Mouse (Mus musculus) heart, postnatal 0 days (tissue): ENCODE results near the gene Prkaa2. TPM values are rescaled to one million over a fixed set of nuclear protein-coding genes. Genes with fewer than 3 reads are reported as not detected.

Experiments used
- ATAC-seq: fragments of 200-750 bp; cut with Nextera tagmentation; 2 replicates; pipeline ENCODE4 v1.8.0; 2017; ENCODE audit warnings: low read depth, moderate number of reproducible peaks, moderate library complexity; ENCODE audit not compliant: insufficient read depth
- DNase-seq: peaks from one replicate; pipeline ENCODE4 v3.0.0-alpha.2; 2016; ENCODE audit warnings: low spot score
- H3K27ac ChIP-seq: fragments of 300-500 bp; sonication (generic); 2 replicates; pipeline ENCODE4 v1.5.1; 2014; ENCODE audit warnings: low read depth, mild to moderate bottlenecking
- H3K27me3 ChIP-seq: fragments of 300-500 bp; sonication (generic); 2 replicates; pipeline ENCODE4 v1.6.1; 2014; ENCODE audit warnings: low read length, mixed read lengths; ENCODE audit not compliant: control insufficient read depth, insufficient read depth
- H3K36me3 ChIP-seq: fragments of 300-500 bp; sonication (generic); replicated peaks from 2 replicates; pipeline ENCODE4 v1.6.1; 2014; ENCODE audit warnings: low read length, mixed read lengths; ENCODE audit not compliant: control insufficient read depth, insufficient read depth
- H3K4me1 ChIP-seq: fragments of 300-500 bp; sonication (generic); 2 replicates; pipeline ENCODE4 v1.6.1; 2014; ENCODE audit warnings: antibody characterized with exemption; ENCODE audit not compliant: control insufficient read depth, insufficient read depth
- H3K4me2 ChIP-seq: fragments of 300-500 bp; sonication (generic); 2 replicates; pipeline ENCODE4 v1.6.1; 2014; ENCODE audit warnings: low read depth, mild to moderate bottlenecking, low read length, moderate library complexity
- H3K4me3 ChIP-seq: fragments of 300-500 bp; sonication (generic); 2 replicates; pipeline ENCODE4 v1.5.1; 2014; ENCODE audit warnings: low read depth, low read length
- H3K9ac ChIP-seq: fragments of 300-500 bp; sonication (generic); replicated peaks from 2 replicates; pipeline ENCODE4 v1.6.1; 2014; ENCODE audit warnings: low read depth, low read length, mixed read lengths
- H3K9me3 ChIP-seq: fragments of 300-500 bp; sonication (generic); replicated peaks from 2 replicates; pipeline ENCODE4 v1.6.1; 2016; ENCODE audit warnings: low read length; ENCODE audit not compliant: control insufficient read depth
- CTCF ChIP-seq: IDR thresholded peaks from 2 replicates; pipeline ENCODE4 v1.5.1; 2016; ENCODE audit warnings: antibody characterized with exemption, control low read depth, low read depth
- EP300 ChIP-seq: IDR thresholded peaks from 2 replicates; pipeline ENCODE4 v1.6.1; 2016; ENCODE audit warnings: antibody characterized with exemption, low read depth
- WGBS: fragments of 180-500 bp; shearing (Covaris S2); extraction: QIAGEN DNeasy Blood & Tissue Kit; methylation state at CpG from one replicate; pipeline ENCODE4 v1.1.7; 2014; 5-methylcytosine and 5-hydroxymethylcytosine counted together
- polyA plus RNA-seq: library from polyadenylated mRNA; unstranded; fragments of >200 nt; fragmentation: Nextera tagmentation; extraction: Ambion mirVana; gene quantifications from 2 replicates; pipeline ENCODE4 v1.2.1, GENCODE M21; 2015
- total RNA-seq: library from RNA; depleted of rRNA; stranded (reverse); fragments of >200 nt; gene quantifications from 2 replicates; pipeline ENCODE4 v1.2.3, GENCODE M21; 2014; ENCODE audit warnings: low replicate concordance

Gene Prkaa2
- total and polyA plus RNA-seq, 2 experiments from 2014 or later: 35.6 to 64.3 TPM

DNA sequence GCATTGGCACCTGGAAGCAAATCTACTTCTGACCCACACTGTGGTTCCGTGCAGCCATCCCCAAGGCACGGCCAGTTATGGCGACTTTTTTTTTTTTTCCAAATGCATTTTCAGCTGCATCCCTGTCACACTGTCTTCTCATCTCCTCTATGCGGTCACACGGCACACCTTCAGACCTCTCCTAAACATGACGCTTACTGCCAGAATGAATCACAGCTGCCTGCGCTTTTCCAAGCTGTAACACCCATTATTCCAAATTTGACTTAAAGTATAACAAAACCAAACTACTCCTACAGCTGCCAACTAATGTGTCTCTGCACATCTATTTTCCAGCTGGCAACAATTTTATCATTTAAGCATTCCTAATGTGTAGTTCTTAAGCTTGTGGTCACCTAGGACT lies 11.0 kb downstream of the Prkaa2 start:
- Histone ChIP-seq H3K4me1 (peaks cover 52% of the 10 kb centered on the region), H3K36me3 (no peaks in the 10 kb centered on the region), H3K27ac (peak overlapping the region; percentile 91), H3K9ac (no peak overlapping the region), H3K4me2 (no peak overlapping the region), H3K9me3 (no peaks in the 10 kb centered on the region), H3K27me3 (no peaks in the 10 kb centered on the region), H3K4me3 (no peak overlapping the region)
- ATAC-seq (no peak), DNase-seq (no peak)
- TF ChIP-seq CTCF (no peak), EP300 (no peak)
- WGBS: 74% methylated on average over 7 of the region's 7 CpGs

DNA sequence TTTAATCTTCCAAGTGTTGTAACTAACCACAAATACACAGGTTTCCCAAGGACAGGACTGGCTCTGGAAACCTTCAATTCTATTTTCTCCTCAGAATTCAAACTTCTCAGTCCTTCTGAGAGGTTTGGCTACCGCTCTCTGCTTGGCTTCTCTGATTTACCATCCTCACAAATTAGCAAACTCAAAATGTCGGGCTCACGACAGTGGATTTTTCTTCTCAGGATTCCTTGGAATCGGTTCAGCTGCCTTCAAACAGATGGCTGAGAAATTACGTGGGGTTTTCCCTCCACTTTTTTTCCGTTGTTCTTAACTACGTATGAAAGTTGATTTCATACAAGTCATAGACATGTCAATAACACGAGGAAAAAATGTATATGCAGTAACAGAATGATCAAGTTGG lies 11.5 kb downstream of the Prkaa2 start:
- H3K27ac ChIP-seq: peak overlapping the region; percentile 91
- DNase-seq: no peak
- H3K4me2 ChIP-seq: no peak overlapping the region
- TF ChIP-seq EP300 (no peak), CTCF (no peak)
- H3K36me3 ChIP-seq: no peaks in the 10 kb centered on the region
- ATAC-seq: no peak
- no peaks in the 10 kb centered on the region for H3K9me3 ChIP-seq
- no peak overlapping the region for H3K9ac ChIP-seq
- H3K27me3 ChIP-seq: no peaks in the 10 kb centered on the region
- H3K4me1 ChIP-seq: peaks cover 52% of the 10 kb centered on the region
- H3K4me3 ChIP-seq: no peak overlapping the region
- WGBS: 56% methylated on average over 8 of the region's 8 CpGs

DNA sequence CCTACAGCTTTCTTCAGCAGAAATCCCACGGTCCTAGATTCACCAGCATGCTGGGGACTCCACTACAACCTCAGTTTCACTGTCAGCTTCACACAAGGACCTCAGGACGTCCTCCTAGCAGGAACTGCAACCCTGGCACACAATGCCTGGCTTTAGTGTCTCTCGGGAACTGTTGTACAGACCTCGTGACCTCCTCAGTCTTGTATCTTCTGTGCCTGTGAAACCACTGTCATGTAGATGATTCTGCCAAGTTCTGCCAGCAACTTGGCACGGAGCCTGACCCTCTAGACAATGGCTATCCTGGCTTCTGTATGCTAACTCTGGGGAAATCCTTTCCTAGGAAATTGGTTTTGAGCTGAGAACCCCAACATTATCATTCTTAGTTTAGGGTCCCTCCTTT lies 14.4 kb downstream of the Prkaa2 start:
- no peaks in the 10 kb centered on the region for H3K36me3 ChIP-seq
- no peak for TF ChIP-seq EP300
- TF ChIP-seq CTCF: no peak
- H3K27ac ChIP-seq: peak overlapping the region; percentile 90
- DNase-seq: peak; percentile 82
- peak; percentile 83 for ATAC-seq
- peak overlapping the region; percentile 41 for H3K4me2 ChIP-seq
- H3K27me3 ChIP-seq: no peaks in the 10 kb centered on the region
- H3K4me3 ChIP-seq: no peak overlapping the region
- 15% methylated on average over 5 of the region's 5 CpGs for WGBS
- H3K9me3 ChIP-seq: no peaks in the 10 kb centered on the region
- peaks cover 66% of the 10 kb centered on the region for H3K4me1 ChIP-seq
- 0 out of 2 replicates have a peak overlapping the region, but pooled peaks have one; percentile 29 for H3K9ac ChIP-seq

DNA sequence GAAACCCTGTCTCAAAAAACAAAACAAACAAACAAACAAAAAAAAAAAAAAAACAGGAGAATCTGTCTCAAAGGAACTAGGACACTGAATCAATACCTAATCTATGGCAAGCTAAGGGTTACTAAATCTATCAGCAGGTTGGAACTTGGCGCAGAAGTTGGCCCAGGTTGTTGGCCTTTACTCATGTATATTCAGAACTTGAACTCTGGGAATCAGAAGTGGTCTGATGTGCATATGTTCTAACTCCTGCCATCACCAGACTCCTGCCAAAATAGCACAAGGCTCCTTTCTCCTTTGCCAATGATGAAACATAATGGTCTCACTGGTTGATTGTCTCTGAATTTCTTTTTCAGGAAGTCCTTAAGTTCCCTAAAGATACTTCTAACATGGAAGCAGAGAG lies 15.7 kb downstream of the Prkaa2 start:
- peak overlapping the region; percentile 90 for H3K27ac ChIP-seq
- H3K4me3 ChIP-seq: no peak overlapping the region
- H3K4me2 ChIP-seq: no peak overlapping the region
- no peak overlapping the region for H3K9ac ChIP-seq
- peaks cover 63% of the 10 kb centered on the region for H3K4me1 ChIP-seq
- DNase-seq: no peak
- H3K36me3 ChIP-seq: no peaks in the 10 kb centered on the region
- no peaks in the 10 kb centered on the region for H3K9me3 ChIP-seq
- H3K27me3 ChIP-seq: no peaks in the 10 kb centered on the region
- no peak for ATAC-seq
- no peak for TF ChIP-seq CTCF
- TF ChIP-seq EP300: no peak
- WGBS: 43% methylated on average over 1 of the region's 1 CpGs

DNA sequence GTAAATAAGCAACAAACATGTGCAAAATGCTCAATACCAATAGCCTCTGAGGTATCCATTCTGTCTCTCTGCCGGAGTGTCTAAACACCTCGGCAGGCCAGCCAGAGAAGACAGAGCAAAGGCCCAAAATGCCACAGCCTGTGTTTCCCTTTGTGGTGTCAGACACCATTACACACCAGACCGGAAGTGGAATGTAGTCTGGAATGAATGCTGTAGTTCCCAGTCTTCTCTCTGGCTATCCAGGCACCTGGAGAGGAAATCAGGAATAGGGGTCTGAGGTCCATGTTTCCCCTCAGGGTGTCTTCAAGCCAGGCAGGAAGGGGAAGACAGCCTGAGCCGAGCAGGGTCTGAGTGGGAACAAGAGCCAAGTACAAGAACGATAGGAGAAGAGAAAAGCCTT lies 19.3 kb downstream of the Prkaa2 start:
- Histone ChIP-seq H3K9me3 (no peaks in the 10 kb centered on the region), H3K4me2 (no peak overlapping the region), H3K36me3 (no peaks in the 10 kb centered on the region), H3K9ac (no peak overlapping the region), H3K4me3 (no peak overlapping the region), H3K27me3 (no peaks in the 10 kb centered on the region), H3K27ac (peak overlapping the region; percentile 81), H3K4me1 (peaks cover 37% of the 10 kb centered on the region)
- no peak for DNase-seq
- 38% methylated on average over 5 of the region's 5 CpGs for WGBS
- no peak for ATAC-seq
- TF ChIP-seq EP300: no peak
- no peak for TF ChIP-seq CTCF

DNA sequence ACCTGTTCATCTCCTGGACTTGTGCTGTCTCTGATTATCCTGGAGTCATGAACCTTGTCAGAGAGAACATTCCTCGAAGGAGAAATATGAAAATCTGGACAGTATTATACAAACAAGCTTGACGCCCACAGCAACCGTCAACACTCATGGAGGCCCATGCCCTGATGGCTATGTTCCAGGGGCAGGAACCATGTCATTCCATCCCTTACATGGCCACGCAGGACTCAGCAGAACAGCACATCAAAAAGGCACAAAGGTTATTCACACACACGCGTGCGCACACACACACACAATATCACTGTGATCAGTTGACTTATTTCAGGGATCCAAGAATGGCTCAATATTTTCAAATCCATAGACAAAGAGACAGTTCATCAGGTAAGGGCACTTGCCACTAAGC lies 20.3 kb downstream of the Prkaa2 start:
- H3K4me1 ChIP-seq: peaks cover 27% of the 10 kb centered on the region
- peak; percentile 46 for DNase-seq
- H3K4me2 ChIP-seq: no peak overlapping the region
- H3K9ac ChIP-seq: no peak overlapping the region
- TF ChIP-seq EP300: no peak
- TF ChIP-seq CTCF: no peak
- ATAC-seq: peak; percentile 90
- 51% methylated on average over 7 of the region's 7 CpGs for WGBS
- H3K9me3 ChIP-seq: no peaks in the 10 kb centered on the region
- H3K4me3 ChIP-seq: no peak overlapping the region
- no peaks in the 10 kb centered on the region for H3K27me3 ChIP-seq
- peak overlapping the region; percentile 81 for H3K27ac ChIP-seq
- 0 out of 2 replicates have a peak, but pooled peaks cover 4% of the 10 kb centered on the region for H3K36me3 ChIP-seq
